Mouse (Mus musculus): ENCODE data around the gene Ak1. TPM values are rescaled to one million over a fixed set of nuclear protein-coding genes. Genes with fewer than 3 reads are reported as not detected.

The Ak1 gene
- polyA plus RNA-seq, 1 experiment from 2014 or later: 10.5 TPM

DNA sequence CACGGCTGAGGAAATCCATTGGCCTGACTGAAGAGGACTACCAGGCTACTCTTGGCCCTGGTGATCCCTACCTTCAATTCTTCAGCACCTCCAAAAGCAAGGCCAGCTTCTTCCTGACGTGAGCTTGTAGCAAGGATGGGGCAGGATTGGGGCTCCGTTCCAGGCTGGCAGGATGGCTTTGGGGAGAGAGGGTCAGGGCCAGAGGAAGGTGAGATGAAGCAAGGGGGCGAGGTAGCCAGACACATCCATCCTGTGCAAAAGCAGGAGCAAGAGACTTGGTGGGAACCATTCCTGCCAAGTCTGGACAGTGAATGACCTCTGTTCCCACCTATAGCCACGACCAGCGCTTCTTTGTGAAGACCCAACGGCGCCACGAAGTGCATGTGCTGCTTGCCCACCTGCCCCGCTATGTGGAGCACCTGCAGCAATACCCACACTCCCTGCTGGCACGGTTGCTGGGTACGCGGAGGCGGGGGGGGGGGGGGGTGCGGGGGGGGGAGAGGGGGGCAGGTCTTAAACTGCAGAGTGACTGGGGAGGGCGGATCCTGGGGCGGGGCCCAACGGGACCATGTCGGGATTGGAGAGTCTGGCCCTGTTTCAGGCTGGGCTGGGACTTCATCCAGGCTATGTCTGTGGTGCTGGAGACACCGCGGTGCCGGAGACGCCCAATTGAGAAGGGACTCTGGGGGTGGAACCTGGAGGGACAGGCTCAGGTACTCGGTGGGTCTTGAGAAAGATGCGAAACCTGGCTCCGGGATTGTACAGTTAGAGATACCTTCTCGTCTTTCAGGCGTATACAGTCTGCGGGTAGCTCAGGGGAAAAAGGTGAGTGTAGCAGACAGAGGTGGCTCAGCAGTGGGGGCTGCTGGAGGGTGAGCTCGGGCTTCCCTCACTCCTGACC is 43.2 kb upstream of the Ak1 start:
- H3K27ac ChIP-seq (ENCODE audit: low read depth, low read length): no peak overlapping the region
- H3K4me1 ChIP-seq (replicated peaks; ENCODE audit: control insufficient read depth, insufficient read depth, low read length): peaks cover 2% of the 10 kb centered on the region; the same call in 1 of the 2 replicates
- H3K9ac ChIP-seq (ENCODE audit: low read depth, low read length): no peak overlapping the region
- no peaks in the 10 kb centered on the region for H3K9me3 ChIP-seq (ENCODE audit: control insufficient read depth)
- no peak for ATAC-seq
- 38% methylated on average over 26 of the region's 30 CpGs for WGBS
- no peak overlapping the region for H3K4me3 ChIP-seq (ENCODE audit: low read depth, low read length)
- TF ChIP-seq CTCF (IDR thresholded peaks at IDR 0.05; ENCODE audit: low read depth): no peak
- peaks cover 12% of the 10 kb centered on the region; the same call in 1 of the 2 replicates for H3K27me3 ChIP-seq (replicated peaks; ENCODE audit: control insufficient read depth, insufficient read depth, low read length)
- H3K36me3 ChIP-seq (ENCODE audit: control insufficient read depth, insufficient read depth): peaks cover 1% of the 10 kb centered on the region; the same call in 1 of the 2 replicates
- H3K4me2 ChIP-seq (replicated peaks; ENCODE audit: low read depth): no peak overlapping the region

DNA sequence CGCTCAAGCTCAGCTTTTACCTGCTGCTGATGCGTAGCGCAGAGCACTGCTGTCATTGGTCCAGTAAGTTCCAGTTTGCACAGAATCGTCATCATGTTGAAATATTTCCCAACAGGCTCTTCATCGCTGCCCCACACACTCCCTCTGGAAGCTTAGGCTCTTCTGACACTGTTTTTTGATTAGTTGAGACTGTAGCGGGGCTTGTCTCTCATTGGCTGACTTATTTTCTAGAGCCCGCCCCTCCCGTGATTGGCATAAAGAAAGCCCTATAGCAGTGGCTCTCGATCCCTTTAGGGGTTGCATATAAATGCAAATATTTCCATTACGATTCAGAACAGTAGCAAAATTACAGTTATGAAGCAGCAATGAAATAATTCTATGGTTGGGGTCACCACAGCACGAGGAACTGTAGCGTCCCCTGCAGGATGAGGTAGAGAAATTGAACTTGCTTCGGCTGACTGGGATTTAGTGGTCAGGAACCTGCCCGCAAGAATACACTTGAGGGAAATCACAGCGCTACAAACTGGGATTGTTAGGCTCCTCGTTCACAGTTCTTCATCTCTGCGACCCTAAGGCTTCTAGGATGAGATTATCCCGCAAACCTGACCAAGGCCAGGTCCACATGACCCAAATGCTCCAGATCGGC is 40.0 kb upstream of the Ak1 start:
- Histone ChIP-seq H3K4me3 (ENCODE audit: low read depth, low read length) (no peak overlapping the region), H3K27ac (ENCODE audit: low read depth, low read length) (no peak overlapping the region)

DNA sequence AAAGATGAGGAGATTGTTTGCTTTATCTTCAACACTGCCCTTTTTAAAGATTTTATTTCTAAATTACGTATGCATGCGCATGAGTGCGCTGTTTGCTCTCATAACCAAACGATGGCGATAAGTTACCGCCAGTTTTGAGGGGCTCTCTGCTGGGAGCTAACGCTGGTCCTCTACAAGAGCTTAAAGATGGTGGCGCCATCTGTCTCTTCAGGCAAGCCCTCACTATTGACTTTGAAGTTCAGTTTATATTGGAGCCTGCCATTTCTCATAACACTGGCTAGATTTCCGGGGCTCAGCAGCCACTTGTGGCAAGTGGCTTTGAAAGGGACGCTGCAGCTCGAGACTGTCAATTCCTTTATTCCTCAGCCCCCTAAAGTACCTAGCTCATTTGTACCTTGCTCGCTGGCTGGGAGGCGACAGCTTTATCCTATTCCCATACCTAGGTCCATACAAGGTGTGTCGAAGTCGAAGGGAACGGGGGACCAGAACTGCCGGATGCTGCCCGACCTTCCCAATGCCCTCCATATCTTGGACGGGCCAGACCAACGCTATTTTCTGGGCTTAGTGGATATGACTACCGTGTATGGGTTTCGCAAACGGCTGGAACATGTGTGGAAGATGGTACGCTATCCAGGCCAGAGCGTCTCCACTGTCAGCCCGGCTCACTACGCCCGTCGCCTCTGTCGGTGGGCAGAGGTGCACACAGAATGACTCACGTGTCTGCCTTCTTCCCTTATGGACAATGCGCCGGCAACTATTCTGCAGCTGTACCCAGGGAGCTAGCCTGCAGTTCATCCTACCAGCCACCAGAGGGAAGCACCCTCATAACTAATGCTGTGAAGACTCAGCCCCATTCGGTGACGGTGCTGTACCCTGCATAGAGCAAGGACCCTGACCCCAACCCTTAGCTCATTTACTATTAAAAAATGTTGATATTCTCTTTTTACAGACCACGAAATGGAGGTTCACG is 38.4 kb upstream of the Ak1 start:
- 0 out of 2 replicates have a peak overlapping the region, but pooled peaks have one; percentile 11 for H3K9ac ChIP-seq (ENCODE audit: low read depth, low read length)
- peaks cover 2% of the 10 kb centered on the region; the same call in 1 of the 2 replicates for H3K4me1 ChIP-seq (replicated peaks; ENCODE audit: control insufficient read depth, insufficient read depth, low read length)
- ATAC-seq: peak; percentile 64
- H3K4me2 ChIP-seq (replicated peaks; ENCODE audit: low read depth): peak overlapping the region; percentile 59
- TF ChIP-seq CTCF (IDR thresholded peaks at IDR 0.05; ENCODE audit: low read depth): peak; percentile 94
- peak overlapping the region; percentile 16; the same call in 1 of the 2 replicates for H3K4me3 ChIP-seq (ENCODE audit: low read depth, low read length)
- WGBS: 13% methylated on average over 37 of the region's 37 CpGs
- H3K36me3 ChIP-seq (ENCODE audit: control insufficient read depth, insufficient read depth): no peaks in the 10 kb centered on the region
- H3K27ac ChIP-seq (ENCODE audit: low read depth, low read length): no peak overlapping the region
- H3K27me3 ChIP-seq (replicated peaks; ENCODE audit: control insufficient read depth, insufficient read depth, low read length): peaks cover 12% of the 10 kb centered on the region; the same call in 1 of the 2 replicates
- H3K9me3 ChIP-seq (ENCODE audit: control insufficient read depth): no peaks in the 10 kb centered on the region

More for the DNA sequence above, 40.0 kb upstream of the Ak1 start:
- TF ChIP-seq CTCF (IDR thresholded peaks at IDR 0.05; ENCODE audit: low read depth): peak; percentile 30; the same call in 1 of the 2 replicates
- no peak overlapping the region for H3K9ac ChIP-seq (ENCODE audit: low read depth, low read length)
- H3K27me3 ChIP-seq (replicated peaks; ENCODE audit: control insufficient read depth, insufficient read depth, low read length): peaks cover 12% of the 10 kb centered on the region; the same call in 1 of the 2 replicates
- no peak for ATAC-seq
- peaks cover 2% of the 10 kb centered on the region; the same call in 1 of the 2 replicates for H3K4me1 ChIP-seq (replicated peaks; ENCODE audit: control insufficient read depth, insufficient read depth, low read length)
- H3K4me2 ChIP-seq (replicated peaks; ENCODE audit: low read depth): 0 out of 2 replicates have a peak overlapping the region, but pooled peaks have one; percentile 9
- H3K9me3 ChIP-seq (ENCODE audit: control insufficient read depth): no peaks in the 10 kb centered on the region
- H3K36me3 ChIP-seq (ENCODE audit: control insufficient read depth, insufficient read depth): no peaks in the 10 kb centered on the region
- WGBS: 49% methylated on average over 19 of the region's 19 CpGs

DNA sequence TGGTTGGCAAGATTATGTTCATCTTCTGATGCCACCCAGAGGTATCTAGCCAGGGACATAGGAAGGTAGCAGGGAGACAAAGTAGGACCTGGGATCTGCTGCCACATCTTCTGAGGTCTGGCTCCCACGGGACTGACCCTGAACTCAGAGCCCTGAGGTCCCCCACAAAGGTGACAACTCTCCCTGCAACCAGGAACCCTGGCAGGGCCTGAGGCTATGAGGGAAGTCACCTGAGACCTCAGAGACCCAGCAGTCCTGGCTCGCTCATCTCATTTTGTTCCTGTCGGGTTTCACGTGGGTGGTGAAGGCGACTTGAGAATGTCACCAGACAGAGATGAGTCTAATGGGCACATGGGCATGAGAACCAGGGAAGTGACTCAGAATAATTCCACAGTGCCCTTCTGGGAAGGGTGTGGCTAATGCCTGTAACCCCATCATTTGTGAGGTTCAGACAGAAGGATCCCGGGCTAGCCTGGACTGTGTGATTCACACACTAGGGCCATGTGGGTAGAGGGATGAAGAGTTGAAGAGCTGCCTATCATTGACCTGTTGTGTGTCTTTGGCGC is 36.3 kb upstream of the Ak1 start:
- H3K36me3 ChIP-seq (ENCODE audit: control insufficient read depth, insufficient read depth): no peaks in the 10 kb centered on the region
- ATAC-seq: no peak
- no peak overlapping the region for H3K27ac ChIP-seq (ENCODE audit: low read depth, low read length)
- no peak overlapping the region for H3K4me2 ChIP-seq (replicated peaks; ENCODE audit: low read depth)
- H3K27me3 ChIP-seq (replicated peaks; ENCODE audit: control insufficient read depth, insufficient read depth, low read length): peaks cover 5% of the 10 kb centered on the region; the same call in 1 of the 2 replicates
- WGBS: 83% methylated on average over 7 of the region's 7 CpGs
- H3K4me3 ChIP-seq (ENCODE audit: low read depth, low read length): no peak overlapping the region
- H3K9ac ChIP-seq (ENCODE audit: low read depth, low read length): no peak overlapping the region
- no peaks in the 10 kb centered on the region for H3K9me3 ChIP-seq (ENCODE audit: control insufficient read depth)
- no peak for TF ChIP-seq CTCF (IDR thresholded peaks at IDR 0.05; ENCODE audit: low read depth)
- peaks cover 2% of the 10 kb centered on the region; the same call in 1 of the 2 replicates for H3K4me1 ChIP-seq (replicated peaks; ENCODE audit: control insufficient read depth, insufficient read depth, low read length)

DNA sequence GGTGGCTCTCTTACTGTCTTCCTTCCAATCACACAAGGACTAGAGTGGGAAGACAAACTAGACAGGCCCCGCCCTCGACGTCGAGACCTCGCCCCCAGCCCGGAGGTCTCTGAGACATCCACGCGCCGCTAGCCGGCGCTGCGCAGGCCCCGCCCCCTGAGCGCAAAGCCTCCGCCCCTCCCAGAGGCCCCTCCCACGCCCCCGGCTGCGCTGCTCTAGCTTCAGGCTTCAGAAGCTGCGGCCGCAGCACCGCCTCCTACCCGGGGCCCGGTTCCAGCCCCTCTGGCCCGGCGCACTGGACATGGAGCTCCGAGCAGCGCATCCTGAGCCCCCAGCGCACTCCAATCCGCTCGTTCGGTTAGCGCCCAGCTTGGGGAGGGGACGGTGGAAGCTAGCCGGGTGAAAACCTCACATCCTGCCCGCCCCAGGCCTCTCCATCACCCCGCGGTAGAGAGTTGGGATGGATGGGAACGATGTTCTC is 34.6 kb upstream of the Ak1 start, which contains the start of gene St6galnac4:
St6galnac4 (plus strand) TSS at position 225 of the 481 bp plus-strand sequence.
- Histone ChIP-seq H3K4me1 (replicated peaks; ENCODE audit: control insufficient read depth, insufficient read depth, low read length) (peaks cover 2% of the 10 kb centered on the region; the same call in 1 of the 2 replicates), H3K9ac (ENCODE audit: low read depth, low read length) (peak within 1 kb of the TSS; percentile 41; the same call in 1 of the 2 replicates), H3K9me3 (ENCODE audit: control insufficient read depth) (no peaks in the 10 kb centered on the region), H3K27me3 (replicated peaks; ENCODE audit: control insufficient read depth, insufficient read depth, low read length) (peaks cover 5% of the 10 kb centered on the region; the same call in 1 of the 2 replicates), H3K4me2 (replicated peaks; ENCODE audit: low read depth) (peak within 1 kb of the TSS; percentile 65), H3K27ac (ENCODE audit: low read depth, low read length) (peak within 1 kb of the TSS; percentile 42; the same call in 1 of the 2 replicates), H3K4me3 (ENCODE audit: low read depth, low read length) (peak within 1 kb of the TSS; percentile 43), H3K36me3 (ENCODE audit: control insufficient read depth, insufficient read depth) (no peaks in the 10 kb centered on the region)
- ATAC-seq: peak; percentile 51
- TF ChIP-seq CTCF (IDR thresholded peaks at IDR 0.05; ENCODE audit: low read depth): peak; percentile 71
- WGBS: 2% methylated on average over 38 of the region's 38 CpGs

All from intestine, postnatal 0 days (tissue).